Mouse (Mus musculus): ENCODE results near the gene Med9.

DNA sequence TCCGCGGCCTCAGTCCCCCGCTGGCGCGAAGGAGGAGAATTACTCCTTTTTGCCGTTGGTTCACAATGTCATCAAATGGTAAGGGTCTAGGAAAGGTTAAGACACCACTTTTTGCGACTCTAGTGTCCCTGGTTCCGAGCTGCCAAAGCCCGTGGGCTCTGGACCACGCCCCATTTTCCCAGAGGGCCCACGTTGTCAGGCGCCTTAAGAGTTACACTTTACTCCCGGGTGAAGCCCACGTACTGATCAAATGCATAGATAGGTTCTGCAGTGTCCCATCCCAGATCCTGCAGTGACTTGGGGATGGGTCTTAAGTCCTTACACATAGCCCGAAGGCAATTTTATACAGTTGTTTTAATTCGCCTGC lies 378 bp downstream of the Med9 start:
- no peak for TF ChIP-seq GATA1 (IDR thresholded peaks at IDR 0.05; ENCODE audit: borderline replicate concordance, low read length)
- TF ChIP-seq FLI1 (IDR thresholded peaks at IDR 0.05; ENCODE audit: low read length): no peak
